Mouse (Mus musculus): ENCODE results near the gene Tjp3.

Tjp3 gene

DNA sequence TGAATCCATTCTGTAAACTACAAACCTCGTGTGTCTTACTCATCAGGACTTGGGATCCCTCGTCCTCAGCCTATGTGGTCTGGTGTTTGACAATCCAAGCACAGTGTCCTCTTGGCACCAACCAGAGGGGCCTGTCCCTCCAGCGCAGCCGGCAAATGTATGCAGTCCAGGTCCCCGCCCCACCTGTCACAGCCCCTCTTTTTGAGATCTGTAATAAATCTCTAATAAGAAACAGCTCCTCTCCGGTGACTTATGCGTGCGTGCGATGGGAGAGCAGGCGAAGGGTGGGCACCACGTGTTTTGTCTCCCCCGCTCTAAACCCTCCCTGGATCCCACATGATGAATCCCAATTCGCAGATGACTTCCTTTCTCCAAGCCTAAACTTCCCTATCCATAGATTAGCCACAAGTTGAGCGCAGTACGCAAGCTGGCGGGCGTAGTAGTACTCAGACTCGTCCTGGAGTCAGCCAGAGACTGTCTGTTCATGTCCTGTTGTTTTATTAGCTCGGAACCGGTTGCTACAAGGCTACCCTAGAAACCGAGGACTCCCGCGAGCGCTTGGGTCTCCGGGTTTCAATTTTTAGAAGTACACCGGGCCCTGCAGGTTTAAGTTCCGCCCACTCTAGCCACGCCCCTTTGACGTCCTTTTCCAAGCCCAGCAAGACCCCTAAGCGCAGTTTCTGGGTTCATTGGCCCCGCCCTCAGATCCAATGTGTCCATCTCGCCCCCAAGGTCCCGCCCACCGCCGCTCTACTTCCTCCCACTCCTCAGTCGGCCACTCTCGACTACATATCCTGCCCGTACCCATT, 28.6 kb upstream of the Tjp3 start:
- in situ Hi-C loops (cut with MboI; ENCODE audit: unreplicated experiment in 2 of 2): no loop called here

- in situ Hi-C loops (cut with MboI; ENCODE audit: unreplicated experiment in 2 of 2): no loop called here
Observed at GRCm38 (mm10) chr10:81319330-81319699, 27.9 kb upstream of the Tjp3 start.

DNA sequence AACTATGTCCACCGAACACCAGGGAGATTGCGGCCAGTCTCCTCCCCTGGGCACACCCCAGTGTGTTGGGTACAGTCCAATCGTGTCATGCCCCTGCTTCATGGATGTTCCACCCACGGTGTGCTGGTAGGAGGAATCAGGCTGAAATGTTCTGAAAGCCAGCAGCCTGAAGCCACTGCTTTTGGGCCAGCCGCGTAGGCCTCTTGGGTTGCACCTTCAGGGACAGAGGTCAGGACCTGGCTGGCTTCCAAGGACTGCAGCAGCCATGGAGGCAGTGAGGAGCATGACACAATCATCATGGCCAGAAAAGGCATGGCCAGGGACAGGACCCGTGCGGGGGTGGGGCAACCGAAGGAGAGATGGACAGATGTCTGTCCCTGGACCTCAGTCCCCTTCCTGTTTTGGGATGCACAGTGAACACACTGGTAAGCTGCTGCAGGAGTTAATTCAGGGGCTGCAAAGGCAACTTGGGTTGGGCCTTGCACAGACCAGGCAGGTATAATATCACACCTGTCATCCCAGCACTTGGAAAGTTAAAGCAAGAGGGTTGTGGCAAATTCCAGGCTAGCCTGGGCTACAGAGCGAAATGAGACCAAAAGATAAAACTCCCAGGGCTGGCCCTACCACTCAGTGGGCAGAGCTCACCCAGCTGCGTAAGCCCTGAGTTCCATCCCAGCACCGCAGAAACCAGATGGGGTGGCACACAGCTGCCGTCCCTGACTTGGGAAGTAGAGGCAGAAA, 27.4 kb upstream of the Tjp3 start:
- in situ Hi-C loops (cut with MboI; ENCODE audit: unreplicated experiment in 2 of 2): no loop called here

- in situ Hi-C loops (cut with MboI; ENCODE audit: unreplicated experiment in 2 of 2): no loop called here
Observed at GRCm38 (mm10) chr10:81317273-81317672, 25.9 kb upstream of the Tjp3 start.

DNA sequence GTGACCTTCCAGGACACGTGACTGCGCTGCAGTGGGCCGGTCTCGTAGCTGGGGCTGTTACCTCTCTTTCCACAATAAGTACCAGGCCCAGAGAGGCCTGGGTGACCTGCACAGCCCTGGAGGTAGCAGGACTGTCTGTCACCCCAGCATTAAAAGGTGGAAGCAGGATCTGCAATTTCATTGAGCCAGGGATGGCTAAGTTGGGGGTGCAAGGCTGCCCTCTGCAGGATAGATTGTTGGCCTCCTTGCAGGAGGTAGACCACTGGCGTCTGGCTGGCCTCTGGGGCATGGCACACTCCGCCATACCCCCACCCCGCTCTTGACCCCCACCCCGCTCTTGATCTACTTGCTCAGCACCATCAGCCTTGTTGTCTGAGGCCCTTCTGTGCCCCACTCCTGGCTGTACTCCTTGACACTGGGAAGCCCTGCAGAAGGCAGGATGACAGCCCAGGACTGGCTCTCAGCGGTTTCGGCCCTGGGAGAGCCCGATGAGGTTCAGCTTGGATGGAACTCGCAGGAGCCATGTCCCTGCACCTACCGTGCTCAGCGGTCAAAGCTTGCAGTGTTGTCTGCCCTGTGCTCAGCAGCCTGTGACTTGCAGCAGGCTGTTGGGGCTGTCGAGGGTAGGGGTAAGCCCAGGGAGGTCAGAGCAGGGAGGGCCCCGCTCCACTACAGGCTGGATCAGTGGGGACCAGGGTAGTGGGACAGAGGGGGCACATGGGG, 25.1 kb upstream of the Tjp3 start:
- in situ Hi-C loops (cut with MboI; ENCODE audit: unreplicated experiment in 2 of 2): no loop called here

GRCm38 (mm10) chr10:81315587-81315986, 24.2 kb upstream of the Tjp3 start:
- in situ Hi-C loops (cut with MboI; ENCODE audit: unreplicated experiment in 2 of 2): no loop called here

- in situ Hi-C loops (cut with MboI; ENCODE audit: unreplicated experiment in 2 of 2): no loop called here
Observed at GRCm38 (mm10) chr10:81314201-81314600, 22.8 kb upstream of the Tjp3 start.

DNA sequence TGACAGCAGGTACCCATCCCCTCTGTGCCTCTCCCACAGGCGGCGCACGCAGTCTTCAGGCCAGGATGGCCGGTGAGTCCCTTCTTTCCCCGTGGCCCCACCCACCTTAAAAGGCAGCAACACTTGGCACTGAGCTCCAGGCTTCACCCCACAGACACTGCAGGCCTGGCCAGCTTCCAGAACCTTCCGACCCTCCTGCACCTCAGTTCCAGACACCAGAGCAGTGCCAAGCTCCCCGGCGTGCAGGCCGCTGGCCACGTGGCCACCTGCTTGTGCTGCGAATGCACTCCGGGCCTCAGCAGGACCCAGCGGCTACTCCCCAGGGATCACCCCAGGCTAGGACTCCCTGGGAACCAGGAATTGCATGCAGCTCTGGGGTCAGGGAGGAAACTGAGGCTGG, 22.2 kb upstream of the Tjp3 start:
- in situ Hi-C loops (cut with MboI; ENCODE audit: unreplicated experiment in 2 of 2): no loop called here

GRCm38 (mm10) chr10:81309571-81309970, 18.2 kb upstream of the Tjp3 start:
- in situ Hi-C loops (cut with MboI; ENCODE audit: unreplicated experiment in 2 of 2): no loop called here

- in situ Hi-C loops (cut with MboI; ENCODE audit: unreplicated experiment in 2 of 2): no loop called here
Observed at GRCm38 (mm10) chr10:81306837-81307682, 15.7 kb upstream of the Tjp3 start.

- in situ Hi-C loops (cut with MboI; ENCODE audit: unreplicated experiment in 2 of 2): no loop called here
Observed at GRCm38 (mm10) chr10:81306173-81306668, 14.8 kb upstream of the Tjp3 start.

GRCm38 (mm10) chr10:81305663-81306062, 14.3 kb upstream of the Tjp3 start:
- in situ Hi-C loops (cut with MboI; ENCODE audit: unreplicated experiment in 2 of 2): no loop called here

- in situ Hi-C loops (cut with MboI; ENCODE audit: unreplicated experiment in 2 of 2): no loop called here
Observed at GRCm38 (mm10) chr10:81304597-81305238, 13.3 kb upstream of the Tjp3 start.

- in situ Hi-C loops (cut with MboI; ENCODE audit: unreplicated experiment in 2 of 2): no loop called here
Observed at GRCm38 (mm10) chr10:81303761-81304160, 12.4 kb upstream of the Tjp3 start.

DNA sequence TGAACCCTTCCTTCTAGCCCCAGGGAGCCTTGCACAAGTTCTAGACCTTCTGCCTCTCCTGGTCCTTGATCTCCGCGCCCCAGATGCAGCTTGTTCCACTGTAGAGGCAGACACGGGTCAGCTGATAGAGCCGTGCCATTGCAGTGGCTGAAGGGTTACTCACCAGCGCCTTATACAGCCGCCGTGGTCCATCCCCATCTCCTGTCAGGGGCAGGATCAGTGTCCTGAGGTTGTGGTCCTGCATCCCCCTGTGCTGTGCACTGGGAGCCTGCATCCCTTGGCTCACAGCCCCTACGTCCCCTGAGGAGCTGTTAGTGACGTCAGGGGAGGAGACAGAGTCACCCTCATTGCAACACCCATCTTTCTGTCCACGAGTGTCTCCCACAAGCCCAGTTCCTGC, 11.9 kb upstream of the Tjp3 start:
- in situ Hi-C loops (cut with MboI; ENCODE audit: unreplicated experiment in 2 of 2): no loop called here

DNA sequence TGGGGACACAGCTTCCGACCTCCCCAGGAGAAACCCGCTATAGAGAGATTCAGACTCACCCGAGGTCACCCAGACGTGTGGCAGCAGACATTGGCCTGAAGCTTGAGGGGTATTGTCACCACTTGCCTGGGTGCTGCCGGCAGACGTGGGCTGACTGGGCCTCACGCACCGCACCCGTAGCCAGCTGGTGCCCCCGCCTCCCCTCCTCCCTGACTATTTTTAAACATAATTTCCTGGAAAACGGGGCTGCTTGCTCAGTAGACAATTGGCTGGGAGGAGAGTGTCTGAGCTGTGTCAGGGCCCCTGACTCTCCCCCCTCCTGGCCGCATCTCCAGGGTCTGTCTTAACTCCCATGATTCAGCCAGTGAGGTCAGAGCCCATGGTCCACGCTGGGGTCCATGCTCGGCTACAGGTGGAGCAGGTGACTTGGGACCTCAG, 11.4 kb upstream of the Tjp3 start:
- in situ Hi-C loops (cut with MboI; ENCODE audit: unreplicated experiment in 2 of 2): no loop called here

DNA sequence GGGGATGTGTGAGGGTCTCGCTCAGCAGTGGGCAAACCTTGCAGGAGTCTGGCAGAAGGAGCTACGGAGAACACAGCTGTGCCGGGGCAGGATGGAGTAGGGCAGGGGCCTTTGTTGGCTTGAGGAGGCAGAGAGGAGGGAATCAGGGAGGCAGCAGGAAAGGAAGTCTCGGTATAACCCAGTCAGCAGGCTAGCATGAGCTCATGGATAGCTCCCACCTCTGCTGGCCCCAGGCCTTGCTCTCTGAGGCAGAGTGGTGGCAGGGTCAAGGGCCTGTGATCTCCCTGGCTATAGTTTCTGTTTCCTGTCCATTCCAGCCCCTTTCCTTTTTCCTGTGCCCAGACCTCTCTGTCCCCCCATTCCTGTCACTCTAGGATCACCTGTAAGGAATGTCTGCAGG, 10.9 kb upstream of the Tjp3 start:
- in situ Hi-C loops (cut with MboI; ENCODE audit: unreplicated experiment in 2 of 2): no loop called here

- in situ Hi-C loops (cut with MboI; ENCODE audit: unreplicated experiment in 2 of 2): no loop called here
Observed at GRCm38 (mm10) chr10:81301321-81301720, 9.9 kb upstream of the Tjp3 start.

GRCm38 (mm10) chr10:81300352-81300907, 9.0 kb upstream of the Tjp3 start:
- in situ Hi-C loops (cut with MboI; ENCODE audit: unreplicated experiment in 2 of 2): no loop called here

Data from v-Abl transformed pro-B cells (cell line).